Mouse (Mus musculus): ENCODE measurements around the gene Pdp2. TPM values are rescaled to one million over a fixed set of nuclear protein-coding genes. Genes with fewer than 3 reads are reported as not detected.

The Pdp2 gene
- polyA plus RNA-seq (2015; fragmentation: Nextera tagmentation; extraction: Ambion mirVana) = 8.4 and 8.9 TPM in 2 replicates

DNA sequence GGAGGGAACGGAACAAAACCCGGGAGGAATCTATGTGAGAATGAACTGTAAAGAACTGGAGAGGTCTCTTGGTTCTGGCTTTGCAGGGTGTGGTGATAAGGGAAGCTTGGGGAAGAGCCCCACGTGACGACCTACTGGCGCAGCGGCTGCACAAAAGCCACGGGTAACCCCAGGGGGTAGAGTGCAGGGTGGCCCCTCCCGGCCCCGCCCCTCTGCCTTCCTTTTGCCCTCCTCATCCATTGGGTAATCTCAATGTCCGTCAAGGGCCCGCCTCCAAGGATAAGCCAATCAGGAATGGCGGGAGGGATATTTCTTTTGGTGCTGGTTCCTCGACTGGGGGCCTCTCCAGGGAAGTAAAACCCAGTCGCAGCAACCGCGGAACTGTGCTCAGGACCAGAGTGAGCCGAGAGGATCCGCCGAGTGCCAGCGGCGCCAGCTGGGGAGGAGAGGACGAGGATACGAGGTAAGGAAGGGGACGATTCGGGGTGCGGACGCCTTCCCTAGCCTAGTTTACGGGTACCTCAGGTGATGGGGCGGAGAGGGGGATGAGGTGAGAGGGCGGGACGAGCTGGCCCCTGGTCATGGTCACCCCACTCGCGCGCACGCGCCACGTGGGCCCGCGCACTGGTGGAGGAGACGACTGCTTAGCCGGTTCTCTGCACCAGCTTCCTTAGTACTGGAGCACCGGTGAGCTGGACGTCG is at the start of gene Pdp2:
Pdp2 (plus strand) TSS at position 319 of the 702 bp plus-strand sequence.
- peak within 1 kb of the TSS; percentile 61 for H3K9ac ChIP-seq (ENCODE audit: low read length)
- peak within 1 kb of the TSS; percentile 52 for H3K4me3 ChIP-seq (ENCODE audit: low read length)
- under 1% methylated on average over 40 of the region's 44 CpGs for WGBS
- no peaks in the 10 kb centered on the region for H3K27me3 ChIP-seq (ENCODE audit: control insufficient read depth, insufficient read depth, low read depth, low read length)
- H3K4me2 ChIP-seq (ENCODE audit: low read depth, low read length) = peak within 1 kb of the TSS; percentile 94
- H3K36me3 ChIP-seq (ENCODE audit: control insufficient read depth, insufficient read depth, low read length) = peaks cover 8% of the 10 kb centered on the region
- peaks cover 8% of the 10 kb centered on the region for H3K4me1 ChIP-seq (replicated peaks; ENCODE audit: control insufficient read depth, insufficient read depth, low read length)
- H3K27ac ChIP-seq (ENCODE audit: low read length) = peak within 1 kb of the TSS; percentile 43
- no peaks in the 10 kb centered on the region for H3K9me3 ChIP-seq (ENCODE audit: control insufficient read depth, low read length)
- ATAC-seq (ENCODE audit: low read depth) = peak; percentile 99

DNA sequence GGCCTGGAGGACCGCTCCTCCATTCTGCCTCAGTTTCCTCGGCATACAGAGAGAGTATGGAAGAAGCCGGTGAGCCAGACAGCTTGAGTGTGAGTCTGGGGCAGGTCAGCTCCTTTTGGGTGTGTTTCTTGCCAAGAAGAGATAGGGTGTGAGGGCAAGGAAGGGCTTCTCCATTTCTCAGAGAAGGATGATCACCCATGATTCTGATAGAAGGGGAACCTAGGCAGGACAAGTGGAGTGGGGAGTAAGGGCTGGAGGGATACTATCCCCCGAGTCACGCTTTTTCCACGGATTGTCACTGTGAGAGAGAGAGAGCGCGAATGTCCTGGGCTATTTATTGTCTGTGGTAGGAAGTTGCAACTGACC is 49.8 kb upstream of the Pdp2 start:
- no peak overlapping the region for H3K9ac ChIP-seq (ENCODE audit: low read length)

DNA sequence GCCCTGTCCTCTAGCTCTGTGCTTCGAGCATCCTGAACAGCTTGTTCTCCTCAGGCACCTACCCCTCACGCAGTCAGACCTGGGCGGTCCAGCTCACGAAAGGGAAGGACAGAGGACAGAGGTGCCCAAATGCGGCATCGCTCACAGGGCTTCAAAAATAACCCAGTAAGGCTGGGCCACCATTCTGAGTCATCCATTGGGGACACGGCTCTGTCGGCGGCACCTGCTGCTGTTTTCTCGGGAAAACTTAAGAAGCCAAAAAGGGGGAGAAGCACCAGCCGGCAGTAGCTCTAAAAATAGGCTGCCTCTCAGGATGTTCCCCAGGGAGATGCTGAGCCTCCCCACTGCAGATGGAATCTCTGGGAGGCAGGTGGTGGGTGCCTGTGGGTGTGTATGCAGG is 49.1 kb upstream of the Pdp2 start:
- Histone ChIP-seq H3K4me2 (ENCODE audit: low read depth, low read length) (no peak overlapping the region), H3K27me3 (ENCODE audit: control insufficient read depth, insufficient read depth, low read depth, low read length) (peaks cover 53% of the 10 kb centered on the region)
- no peak for ATAC-seq (ENCODE audit: low read depth)

More for the DNA sequence above, 49.8 kb upstream of the Pdp2 start:
- Histone ChIP-seq H3K4me3 (ENCODE audit: low read length) (peak overlapping the region; percentile 53), H3K4me1 (replicated peaks; ENCODE audit: control insufficient read depth, insufficient read depth, low read length) (peaks cover 3% of the 10 kb centered on the region; the same call in 1 of the 2 replicates), H3K9me3 (ENCODE audit: control insufficient read depth, low read length) (no peaks in the 10 kb centered on the region), H3K27me3 (ENCODE audit: control insufficient read depth, insufficient read depth, low read depth, low read length) (peaks cover 53% of the 10 kb centered on the region), H3K4me2 (ENCODE audit: low read depth, low read length) (peak overlapping the region; percentile 85), H3K36me3 (ENCODE audit: control insufficient read depth, insufficient read depth, low read length) (no peaks in the 10 kb centered on the region), H3K27ac (ENCODE audit: low read length) (no peak overlapping the region)
- 14% methylated on average over 8 of the region's 8 CpGs for WGBS
- no peak for ATAC-seq (ENCODE audit: low read depth)

DNA sequence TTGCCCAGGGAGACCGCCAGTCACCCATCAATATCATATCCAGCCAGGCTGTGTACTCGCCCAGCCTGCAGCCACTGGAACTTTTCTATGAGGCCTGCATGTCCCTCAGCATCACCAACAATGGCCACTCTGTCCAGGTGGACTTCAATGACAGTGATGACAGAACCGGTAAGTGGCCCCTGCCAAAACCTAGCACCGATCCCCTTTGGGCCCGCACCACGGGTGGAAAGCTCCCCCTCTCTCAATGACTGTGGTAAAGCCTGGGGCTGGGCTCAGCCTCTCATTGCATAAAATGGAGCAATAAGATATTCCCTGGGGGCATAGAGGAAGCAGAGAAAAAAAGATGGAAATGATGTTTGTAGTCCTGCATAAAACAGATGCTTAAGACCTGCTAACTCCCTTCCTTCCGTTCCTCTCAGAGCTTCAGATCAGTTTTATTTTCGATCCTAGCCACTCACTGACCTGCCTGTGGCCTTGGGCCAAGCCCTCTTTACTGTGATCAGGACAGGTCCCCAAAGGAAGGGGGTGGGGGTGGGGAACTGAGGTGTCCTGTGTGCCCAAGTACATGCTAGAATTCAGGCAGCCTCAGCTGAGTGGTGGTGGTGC is 47.7 kb upstream of the Pdp2 start:
- H3K9me3 ChIP-seq (ENCODE audit: control insufficient read depth, low read length) = no peaks in the 10 kb centered on the region
- no peaks in the 10 kb centered on the region for H3K36me3 ChIP-seq (ENCODE audit: control insufficient read depth, insufficient read depth, low read length)
- H3K9ac ChIP-seq (ENCODE audit: low read length) = no peak overlapping the region
- H3K4me1 ChIP-seq (replicated peaks; ENCODE audit: control insufficient read depth, insufficient read depth, low read length) = peaks cover 3% of the 10 kb centered on the region; the same call in 1 of the 2 replicates
- peaks cover 48% of the 10 kb centered on the region for H3K27me3 ChIP-seq (ENCODE audit: control insufficient read depth, insufficient read depth, low read depth, low read length)
- 81% methylated on average over 8 of the region's 8 CpGs for WGBS
- no peak overlapping the region for H3K27ac ChIP-seq (ENCODE audit: low read length)
- H3K4me2 ChIP-seq (ENCODE audit: low read depth, low read length) = no peak overlapping the region
- ATAC-seq (ENCODE audit: low read depth) = no peak
- no peak overlapping the region for H3K4me3 ChIP-seq (ENCODE audit: low read length)

More for the DNA sequence above, 49.1 kb upstream of the Pdp2 start:
- H3K27ac ChIP-seq (ENCODE audit: low read length) = no peak overlapping the region
- 9% methylated on average over 11 of the region's 11 CpGs for WGBS
- peaks cover 3% of the 10 kb centered on the region; the same call in 1 of the 2 replicates for H3K4me1 ChIP-seq (replicated peaks; ENCODE audit: control insufficient read depth, insufficient read depth, low read length)
- H3K9ac ChIP-seq (ENCODE audit: low read length) = no peak overlapping the region
- no peak overlapping the region for H3K4me3 ChIP-seq (ENCODE audit: low read length)
- no peaks in the 10 kb centered on the region for H3K36me3 ChIP-seq (ENCODE audit: control insufficient read depth, insufficient read depth, low read length)
- no peaks in the 10 kb centered on the region for H3K9me3 ChIP-seq (ENCODE audit: control insufficient read depth, low read length)

DNA sequence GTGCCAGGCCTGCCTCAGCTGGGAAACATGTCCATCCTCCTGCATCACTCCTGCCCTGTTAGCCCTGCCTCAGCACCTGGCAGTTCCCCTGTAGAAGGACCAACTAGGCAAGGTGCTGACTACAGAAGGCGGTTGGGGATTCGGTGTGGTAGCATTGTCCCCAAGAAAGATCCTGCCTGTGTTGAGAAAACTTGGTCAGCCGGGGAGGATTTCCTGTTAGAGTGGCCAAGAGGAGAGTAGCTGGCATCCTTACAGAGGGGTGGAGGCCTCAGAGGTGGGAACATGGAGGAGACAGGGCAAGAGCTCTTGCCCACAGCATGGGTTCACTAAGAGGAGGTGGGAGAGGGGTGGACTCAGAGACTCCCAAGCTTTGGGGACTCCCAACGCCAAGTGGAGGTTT is 36.1 kb upstream of the Pdp2 start:
- WGBS = 66% methylated on average over 4 of the region's 4 CpGs
- ATAC-seq (ENCODE audit: low read depth) = no peak
- no peak overlapping the region for H3K27ac ChIP-seq (ENCODE audit: low read length)
- no peak overlapping the region for H3K4me2 ChIP-seq (ENCODE audit: low read depth, low read length)
- no peak overlapping the region for H3K4me3 ChIP-seq (ENCODE audit: low read length)
- no peaks in the 10 kb centered on the region for H3K36me3 ChIP-seq (ENCODE audit: control insufficient read depth, insufficient read depth, low read length)
- no peaks in the 10 kb centered on the region for H3K4me1 ChIP-seq (replicated peaks; ENCODE audit: control insufficient read depth, insufficient read depth, low read length)
- no peaks in the 10 kb centered on the region for H3K9me3 ChIP-seq (ENCODE audit: control insufficient read depth, low read length)
- H3K9ac ChIP-seq (ENCODE audit: low read length) = no peak overlapping the region
- H3K27me3 ChIP-seq (ENCODE audit: control insufficient read depth, insufficient read depth, low read depth, low read length) = peaks cover 2% of the 10 kb centered on the region; the same call in 1 of the 2 replicates

DNA sequence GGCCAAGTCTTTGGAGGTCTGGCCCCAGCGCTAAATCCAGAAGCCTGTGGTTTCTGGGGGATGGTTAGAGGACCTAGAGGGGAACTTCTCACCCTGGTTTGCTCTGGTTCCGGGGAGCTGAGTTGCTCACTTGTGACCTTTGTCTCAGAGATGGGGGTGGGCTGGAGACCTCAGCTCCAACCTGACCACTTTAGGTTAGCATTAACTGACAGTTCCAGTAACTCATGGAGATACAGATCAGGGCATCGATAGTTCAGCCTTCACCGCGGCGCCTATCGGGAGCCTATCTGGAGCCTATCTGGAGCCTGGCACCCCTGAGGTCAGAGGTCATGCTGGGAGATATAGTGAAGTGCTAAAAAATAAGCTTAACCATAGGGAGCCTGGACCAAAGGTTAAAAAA is 34.0 kb upstream of the Pdp2 start:
- H3K36me3 ChIP-seq (ENCODE audit: control insufficient read depth, insufficient read depth, low read length) = no peaks in the 10 kb centered on the region
- no peak overlapping the region for H3K4me2 ChIP-seq (ENCODE audit: low read depth, low read length)
- H3K27me3 ChIP-seq (ENCODE audit: control insufficient read depth, insufficient read depth, low read depth, low read length) = peaks cover 2% of the 10 kb centered on the region; the same call in 1 of the 2 replicates
- no peak overlapping the region for H3K4me3 ChIP-seq (ENCODE audit: low read length)
- no peaks in the 10 kb centered on the region for H3K9me3 ChIP-seq (ENCODE audit: control insufficient read depth, low read length)
- WGBS = 27% methylated on average over 7 of the region's 7 CpGs
- no peaks in the 10 kb centered on the region for H3K4me1 ChIP-seq (replicated peaks; ENCODE audit: control insufficient read depth, insufficient read depth, low read length)
- no peak overlapping the region for H3K9ac ChIP-seq (ENCODE audit: low read length)
- no peak for ATAC-seq (ENCODE audit: low read depth)
- H3K27ac ChIP-seq (ENCODE audit: low read length) = no peak overlapping the region

DNA sequence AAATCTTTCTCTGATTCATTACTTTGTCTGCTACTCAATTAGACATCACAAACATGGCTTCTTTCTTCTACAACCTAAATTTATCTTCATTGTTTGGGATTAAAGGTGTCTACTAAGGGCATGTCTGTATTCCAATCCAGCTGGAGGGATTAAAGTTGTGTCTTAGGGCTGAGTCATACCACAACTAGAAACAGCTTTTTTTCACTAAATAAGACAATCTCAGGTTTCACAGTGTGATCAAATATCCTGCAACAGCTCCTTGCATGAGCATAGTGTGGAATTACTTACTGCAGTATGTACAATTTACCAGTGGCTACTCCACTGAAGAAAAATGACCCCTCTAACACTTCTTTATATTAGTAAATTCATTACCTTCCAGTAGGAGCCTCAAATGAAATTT is 30.5 kb upstream of the Pdp2 start:
- Histone ChIP-seq H3K27ac (ENCODE audit: low read length) (no peak overlapping the region), H3K4me1 (replicated peaks; ENCODE audit: control insufficient read depth, insufficient read depth, low read length) (no peaks in the 10 kb centered on the region), H3K27me3 (ENCODE audit: control insufficient read depth, insufficient read depth, low read depth, low read length) (peaks cover 2% of the 10 kb centered on the region; the same call in 1 of the 2 replicates), H3K36me3 (ENCODE audit: control insufficient read depth, insufficient read depth, low read length) (no peaks in the 10 kb centered on the region), H3K9me3 (ENCODE audit: control insufficient read depth, low read length) (no peaks in the 10 kb centered on the region), H3K4me3 (ENCODE audit: low read length) (no peak overlapping the region), H3K4me2 (ENCODE audit: low read depth, low read length) (no peak overlapping the region), H3K9ac (ENCODE audit: low read length) (no peak overlapping the region)
- no peak for ATAC-seq (ENCODE audit: low read depth)

DNA sequence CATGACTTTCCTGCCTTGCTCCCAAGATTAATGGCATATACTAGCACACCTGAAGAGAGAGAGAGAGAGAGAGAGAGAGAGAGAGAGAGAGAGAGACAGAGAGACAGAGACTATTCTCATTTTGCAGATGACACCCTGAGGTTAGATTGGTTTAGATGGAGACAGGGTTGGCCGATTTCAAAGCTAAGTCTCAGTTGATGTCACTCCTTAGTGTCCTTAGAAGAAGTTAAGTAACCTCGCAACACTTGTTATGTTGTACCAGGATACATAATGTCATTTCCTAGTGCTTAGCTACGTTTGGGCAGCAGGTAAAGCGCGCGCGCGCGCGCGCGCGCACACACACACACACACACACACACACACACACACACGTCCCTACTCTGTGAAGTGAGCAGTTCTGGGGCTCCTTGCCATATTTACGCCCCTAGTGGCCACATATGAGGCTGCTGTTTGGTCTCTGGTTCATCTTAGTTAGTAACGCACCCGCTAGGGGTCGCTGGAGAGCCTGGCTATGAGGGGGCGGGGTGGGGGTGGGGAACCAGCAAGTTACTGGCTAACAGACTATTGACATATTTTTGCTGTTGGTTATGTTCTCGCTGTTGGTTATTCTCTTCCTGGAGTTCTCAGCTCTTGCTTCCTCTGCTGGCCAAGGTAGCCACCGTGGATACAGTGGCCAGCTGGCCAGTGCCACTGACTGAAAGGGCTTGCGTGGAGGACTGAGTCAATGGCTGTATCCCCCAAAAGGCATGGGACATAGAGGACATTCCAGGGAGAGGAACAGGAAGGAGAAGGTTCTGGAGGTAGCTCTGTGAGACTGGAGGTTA is 26.4 kb upstream of the Pdp2 start:
- Histone ChIP-seq H3K27me3 (ENCODE audit: control insufficient read depth, insufficient read depth, low read depth, low read length) (no peaks in the 10 kb centered on the region), H3K9me3 (ENCODE audit: control insufficient read depth, low read length) (no peaks in the 10 kb centered on the region), H3K27ac (ENCODE audit: low read length) (no peak overlapping the region), H3K36me3 (ENCODE audit: control insufficient read depth, insufficient read depth, low read length) (no peaks in the 10 kb centered on the region), H3K9ac (ENCODE audit: low read length) (no peak overlapping the region), H3K4me1 (replicated peaks; ENCODE audit: control insufficient read depth, insufficient read depth, low read length) (no peaks in the 10 kb centered on the region), H3K4me3 (ENCODE audit: low read length) (peak overlapping the region; percentile 8; the same call in 1 of the 2 replicates), H3K4me2 (ENCODE audit: low read depth, low read length) (peak overlapping the region; percentile 20; the same call in 1 of the 2 replicates)
- 18% methylated on average over 22 of the region's 22 CpGs for WGBS
- peak; percentile 90 for ATAC-seq (ENCODE audit: low read depth)

DNA sequence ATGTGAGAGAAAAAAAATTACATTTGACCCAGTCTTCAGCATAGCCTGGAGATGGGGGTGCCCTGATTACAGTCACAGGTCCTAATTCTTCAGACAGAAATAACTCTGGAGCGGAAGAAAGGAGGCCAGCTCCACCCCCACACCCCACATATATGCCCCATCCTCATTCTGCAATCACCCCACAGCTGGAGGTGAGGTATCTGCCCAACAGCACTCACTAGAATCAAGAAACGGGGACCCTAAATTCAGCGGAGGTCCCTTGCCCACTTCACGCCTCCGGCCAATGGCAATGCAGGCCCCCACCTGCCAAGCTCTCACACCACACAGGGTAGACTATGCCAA is 25.8 kb upstream of the Pdp2 start:
- 92% methylated on average over 5 of the region's 5 CpGs for WGBS
- peak; percentile 10; the same call in 1 of the 2 replicates for ATAC-seq (ENCODE audit: low read depth)
- H3K27me3 ChIP-seq (ENCODE audit: control insufficient read depth, insufficient read depth, low read depth, low read length) = no peaks in the 10 kb centered on the region

More for the DNA sequence above, 25.8 kb upstream of the Pdp2 start:
- H3K4me2 ChIP-seq (ENCODE audit: low read depth, low read length) = no peak overlapping the region
- no peaks in the 10 kb centered on the region for H3K9me3 ChIP-seq (ENCODE audit: control insufficient read depth, low read length)
- H3K9ac ChIP-seq (ENCODE audit: low read length) = no peak overlapping the region
- H3K36me3 ChIP-seq (ENCODE audit: control insufficient read depth, insufficient read depth, low read length) = no peaks in the 10 kb centered on the region
- H3K27ac ChIP-seq (ENCODE audit: low read length) = no peak overlapping the region
- no peaks in the 10 kb centered on the region for H3K4me1 ChIP-seq (replicated peaks; ENCODE audit: control insufficient read depth, insufficient read depth, low read length)
- no peak overlapping the region for H3K4me3 ChIP-seq (ENCODE audit: low read length)
